Mouse (Mus musculus) retina, adult 2 months (tissue): ENCODE data around the gene Pfkl.
"Not testable (repeated sequence)": the region's sequence is repeated elsewhere in the genome, so short reads cannot be mapped to it uniquely, and the experiment has no call there.

Experiments used
- DNase-seq: peaks from one replicate; pipeline ENCODE4 v3.0.0-alpha.2; 2012; ENCODE audit warnings: low read depth, low spot score

The Pfkl gene

DNA sequence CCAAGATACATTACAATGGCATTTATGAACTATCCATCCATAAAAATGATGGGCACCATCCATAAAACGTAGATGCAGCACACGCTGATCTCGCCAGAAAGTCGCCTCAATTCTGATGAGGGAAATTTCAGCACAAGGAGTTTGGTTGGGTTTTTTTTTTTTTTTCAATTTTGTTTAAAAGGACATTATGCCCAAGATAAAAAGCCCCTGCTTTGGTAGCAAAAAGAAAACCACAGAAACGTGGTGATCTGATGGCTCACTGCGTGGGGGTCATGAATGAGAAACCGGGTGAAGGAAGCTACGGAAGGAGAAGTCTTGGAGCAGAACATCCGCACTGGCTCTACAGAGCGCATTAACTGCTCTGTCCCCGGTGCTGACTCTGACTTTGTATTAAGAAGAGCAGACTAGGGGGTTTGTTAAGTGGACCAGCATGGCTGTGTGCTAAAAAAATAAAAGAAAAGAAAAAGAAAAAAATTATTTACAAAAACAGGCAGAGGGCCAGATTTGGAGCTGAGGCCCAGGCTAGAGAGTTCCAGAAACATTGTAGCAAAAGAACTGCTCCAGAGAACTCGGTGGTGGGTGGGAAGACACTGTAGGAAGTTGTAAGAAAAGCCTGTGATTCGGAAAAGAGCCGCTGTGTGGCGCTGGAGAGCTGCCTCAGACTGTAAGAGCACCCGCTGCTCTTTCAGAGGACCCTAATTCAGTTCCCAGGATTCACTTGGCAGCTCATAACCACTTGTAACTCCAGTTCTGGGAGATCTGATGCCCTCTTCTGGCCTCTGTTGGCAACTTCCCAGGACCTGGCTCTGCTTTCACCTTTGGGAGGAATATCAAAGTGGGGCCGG lies 38.0 kb downstream of the Pfkl start:
- DNase-seq: no peak

DNA sequence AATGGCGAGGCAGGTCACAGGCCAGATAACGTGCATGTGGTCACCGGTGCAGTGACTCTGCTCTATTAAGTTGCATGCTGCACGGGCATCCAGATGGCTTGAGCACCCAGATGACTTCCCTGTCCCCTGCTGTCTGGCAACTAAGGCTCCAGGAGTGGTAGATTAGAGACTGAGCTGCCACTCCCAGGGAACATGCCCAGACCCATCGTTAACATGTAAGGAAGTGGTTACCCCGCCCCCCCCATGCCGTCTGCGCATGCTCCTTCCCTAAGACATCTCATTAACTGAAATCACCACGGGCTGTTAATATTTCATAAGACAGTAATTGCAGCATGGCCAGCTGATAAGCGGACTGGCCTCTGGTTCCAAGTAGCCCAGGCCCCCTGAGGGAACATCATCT lies 38.7 kb downstream of the Pfkl start:
- DNase-seq: no peak

DNA sequence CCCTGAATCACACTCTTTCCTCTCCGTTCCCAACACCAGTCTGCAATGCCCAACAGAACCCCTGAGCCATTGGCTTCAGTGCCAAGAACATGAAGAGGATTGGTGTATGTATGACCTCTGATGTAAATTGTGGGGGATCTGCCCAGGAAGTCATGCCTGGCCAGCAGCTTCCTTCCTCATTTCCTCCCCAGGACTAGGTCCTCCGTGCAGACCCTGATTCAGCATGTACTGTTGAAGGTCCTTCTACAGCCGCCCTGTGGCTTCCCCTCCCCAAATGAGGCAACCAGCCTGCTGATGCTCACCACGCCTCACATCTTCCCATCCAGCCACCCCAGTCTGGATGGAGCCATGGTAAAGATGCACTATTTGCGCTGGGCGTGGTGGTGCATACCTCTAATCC lies 39.4 kb downstream of the Pfkl start, which contains the start of gene Trpm2:
Gene Trpm2, minus strand, starts transcription at position 83 of the 400 bp plus-strand sequence.
- DNase-seq: no peak

DNA sequence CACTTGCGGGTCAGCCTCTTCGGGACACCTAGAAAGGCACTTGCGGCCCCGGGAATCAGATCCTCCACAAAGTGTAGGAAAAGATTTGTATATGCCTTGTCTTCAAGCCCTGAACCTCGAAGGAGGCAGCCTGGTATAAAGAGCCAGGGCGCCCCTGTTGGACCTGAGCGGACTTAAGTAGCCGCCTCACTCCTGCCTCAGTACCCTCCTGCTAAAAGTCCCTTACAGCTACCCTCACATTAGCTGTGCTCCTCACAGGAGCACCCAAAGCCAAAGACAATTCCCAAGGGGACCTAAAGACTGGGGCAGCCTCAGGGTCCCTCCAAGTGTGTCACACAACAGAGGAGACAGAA lies 39.9 kb downstream of the Pfkl start:
- DNase-seq: no peak

DNA sequence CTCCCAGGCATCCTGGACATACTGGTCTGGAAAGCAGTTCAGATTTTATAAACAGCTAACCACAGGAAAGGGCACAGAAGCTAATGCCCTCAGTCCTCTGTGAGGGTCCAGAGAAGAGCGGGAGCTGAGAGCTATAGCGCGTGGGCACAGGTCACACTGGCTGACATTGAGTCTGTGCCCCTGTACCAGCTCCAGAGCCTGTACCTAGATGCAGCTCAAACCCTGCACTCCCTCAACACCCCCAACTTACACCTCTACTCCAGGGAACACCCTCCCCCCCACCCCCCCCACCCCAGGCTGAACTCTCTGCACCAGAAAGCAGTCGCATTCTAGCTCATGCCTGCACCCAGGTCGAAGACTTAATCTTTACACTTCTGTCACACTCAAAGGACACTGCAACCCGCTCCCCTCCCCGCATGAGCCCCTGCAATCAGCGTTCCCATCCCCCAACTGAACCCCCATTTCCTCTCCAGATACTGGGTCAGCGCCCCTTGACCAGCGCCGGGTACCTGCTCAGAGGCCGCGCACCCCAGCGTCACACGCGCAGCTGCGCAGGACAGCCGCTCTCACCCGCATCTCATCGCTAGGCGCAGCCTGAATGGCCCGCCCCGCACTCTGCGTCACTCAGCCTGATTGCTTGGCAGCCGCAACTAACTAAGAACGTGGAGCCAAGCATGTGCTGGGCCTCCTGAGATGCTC lies 40.5 kb downstream of the Pfkl start:
- no peak for DNase-seq

DNA sequence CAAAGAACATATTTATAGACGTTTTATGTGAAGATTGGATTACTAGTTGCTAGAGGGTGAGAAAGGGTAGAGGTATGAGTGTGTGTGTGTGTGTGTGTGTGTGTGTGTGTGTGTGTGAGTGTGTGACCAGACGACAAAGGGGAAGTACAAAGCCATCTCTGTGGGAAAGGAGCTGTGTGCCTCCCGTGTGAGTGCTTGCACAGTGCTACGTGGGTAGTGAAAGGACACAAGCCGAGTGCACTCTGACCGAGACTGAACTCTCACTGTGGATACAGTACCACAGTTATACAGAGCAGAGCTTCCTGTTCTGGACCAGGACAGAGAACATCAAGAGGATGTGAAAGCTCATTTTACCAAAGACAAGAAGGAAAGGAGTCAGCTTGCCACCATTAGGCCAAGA lies 45.9 kb downstream of the Pfkl start:
- DNase-seq: no peak

DNA sequence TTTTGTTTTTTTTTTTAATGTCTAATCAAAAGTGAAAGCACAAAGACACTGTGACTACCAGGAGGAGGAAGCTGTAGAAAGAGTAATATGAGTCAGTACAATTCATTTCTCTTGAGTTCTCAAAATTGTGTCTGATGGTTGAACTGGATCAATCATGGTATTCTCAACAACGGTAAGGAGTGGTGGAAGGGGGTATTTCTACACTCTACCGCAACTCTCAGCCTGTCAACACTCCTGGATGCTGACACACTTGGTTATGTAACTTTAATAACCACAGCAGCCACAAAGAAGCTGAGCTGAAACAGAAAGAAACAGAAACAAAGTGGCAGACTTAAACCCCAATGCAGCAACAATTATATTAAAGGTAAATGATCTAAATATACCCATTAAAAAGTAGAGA lies 47.2 kb downstream of the Pfkl start:
- no peak for DNase-seq

DNA sequence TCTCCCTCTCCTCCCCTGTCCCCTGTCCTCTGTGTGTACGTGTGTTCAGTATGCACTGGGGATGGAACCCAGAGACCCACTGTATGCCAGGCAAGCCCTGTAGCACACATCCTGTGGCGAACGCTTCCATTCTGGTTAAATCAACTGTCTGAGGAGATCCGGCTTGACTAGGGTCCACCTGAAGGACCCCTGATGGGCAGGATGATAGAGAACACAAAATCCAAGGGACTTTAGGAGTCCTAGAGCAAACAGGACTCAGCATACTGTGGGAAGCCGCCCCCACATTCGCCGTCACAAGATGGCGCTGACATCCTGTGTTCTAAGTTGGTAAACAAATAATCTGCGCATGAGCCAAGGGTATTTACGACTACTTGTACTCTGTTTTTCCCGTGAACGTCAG lies 59.4 kb downstream of the Pfkl start:
- DNase-seq: not testable (repeated sequence)

DNA sequence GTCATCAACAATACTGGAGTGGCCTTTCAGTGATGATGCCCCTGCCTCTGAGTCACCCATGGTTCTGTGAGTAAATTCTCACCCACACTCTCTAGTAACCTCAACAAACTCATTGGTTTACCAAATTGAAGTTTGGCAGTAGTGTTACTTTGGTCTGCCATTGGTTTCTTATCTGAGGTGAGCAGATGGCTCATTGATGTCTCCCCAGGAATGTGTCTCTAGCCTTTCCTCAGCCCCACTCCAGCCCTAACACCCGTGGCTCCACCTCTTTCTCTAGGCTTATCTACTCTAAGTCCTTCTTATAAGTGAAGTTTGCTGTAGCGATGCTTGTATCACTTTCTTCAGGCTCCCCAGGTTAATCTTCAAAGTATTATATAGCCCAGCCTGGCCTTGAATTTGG lies 70.2 kb downstream of the Pfkl start:
- no peak for DNase-seq
